Comparison of ENCODE assay signal across 16 mouse cellular contexts in genomic region chr3:43352829-43353228, GRCm38 (mm10).
A peak's percentile ranks its signal among the peaks of the same experiment; 100 is the strongest.
DNase-seq lines count a peak whose midpoint lies in the region; ATAC-seq lines count a peak whose summit lies in the region.
"Had no signal": no experiment of that assay in that cellular context is flagged by ENCODE, and none has a peak within 500 bp of the region (broad histone marks: within the 10 kb centered on the region; RNA-seq: fewer than 3 reads in every experiment).

No protein-coding gene starts in this region.

- H3K27ac ChIP-seq in lung, embryonic 15.5 days = no peak overlapping the region
- no peak overlapping the region for H3K27ac ChIP-seq in embryonic facial prominence, embryonic 10.5 days (replicated peaks)
- no peak overlapping the region for H3K27ac ChIP-seq in limb, embryonic 11.5 days (replicated peaks; ENCODE audit: low read depth, low read length)
- H3K27ac ChIP-seq in heart, embryonic 10.5 days = no peak overlapping the region
- H3K27ac ChIP-seq: embryonic facial prominence, embryonic 12.5 days; neural tube, embryonic 12.5 days had no signal

- H3K27me3 ChIP-seq in lung, embryonic 15.5 days = no peaks in the 10 kb centered on the region
- H3K27me3 ChIP-seq in embryonic facial prominence, embryonic 10.5 days (replicated peaks; ENCODE audit: low read depth, poor library complexity, severe bottlenecking) = no peaks in the 10 kb centered on the region
- H3K27me3 ChIP-seq in limb, embryonic 11.5 days (ENCODE audit: control insufficient read depth, insufficient read depth, low read length) = no peaks in the 10 kb centered on the region
- H3K27me3 ChIP-seq in heart, embryonic 10.5 days (ENCODE audit: insufficient read depth, poor library complexity, severe bottlenecking) = no peaks in the 10 kb centered on the region
- H3K27me3 ChIP-seq: embryonic facial prominence, embryonic 12.5 days; megakaryocyte, embryonic 14.5 days; neural tube, embryonic 12.5 days had no signal

- H3K4me1 ChIP-seq in lung, embryonic 15.5 days = no peaks in the 10 kb centered on the region
- H3K4me1 ChIP-seq in embryonic facial prominence, embryonic 10.5 days = no peaks in the 10 kb centered on the region
- no peaks in the 10 kb centered on the region for H3K4me1 ChIP-seq in limb, embryonic 11.5 days (ENCODE audit: control insufficient read depth, insufficient read depth, low read length)
- H3K4me1 ChIP-seq in heart, embryonic 10.5 days = no peaks in the 10 kb centered on the region
- H3K4me1 ChIP-seq: embryonic facial prominence, embryonic 12.5 days; megakaryocyte, embryonic 14.5 days; neural tube, embryonic 12.5 days had no signal

- peak; percentile 80; the same call in 1 of the 2 replicates for ATAC-seq in lung, embryonic 15.5 days (ENCODE audit: borderline replicate concordance, extremely low read depth, low FRiP score, low TSS enrichment)
- ATAC-seq in limb, embryonic 11.5 days (ENCODE audit: insufficient number of reproducible peaks, low FRiP score, low TSS enrichment, low read depth) = no peak

- H3K9me3 ChIP-seq in lung, embryonic 15.5 days = no peaks in the 10 kb centered on the region
- H3K9me3 ChIP-seq in embryonic facial prominence, embryonic 10.5 days = no peaks in the 10 kb centered on the region
- H3K9me3 ChIP-seq in limb, embryonic 11.5 days (ENCODE audit: control insufficient read depth, low read length) = no peaks in the 10 kb centered on the region
- H3K9me3 ChIP-seq in heart, embryonic 10.5 days = no peaks in the 10 kb centered on the region
- H3K9me3 ChIP-seq: embryonic facial prominence, embryonic 12.5 days; megakaryocyte, embryonic 14.5 days; neural tube, embryonic 12.5 days had no signal

- H3K4me2 ChIP-seq in lung, embryonic 15.5 days = no peak overlapping the region
- H3K4me2 ChIP-seq in limb, embryonic 11.5 days (ENCODE audit: low read depth, severe bottlenecking) = no peak overlapping the region
- H3K4me2 ChIP-seq: embryonic facial prominence, embryonic 12.5 days; liver, embryonic 11.5 days; neural tube, embryonic 12.5 days had no signal

- H3K4me3 ChIP-seq in lung, embryonic 15.5 days = no peak overlapping the region
- H3K4me3 ChIP-seq in embryonic facial prominence, embryonic 10.5 days = no peak overlapping the region
- H3K4me3 ChIP-seq in limb, embryonic 11.5 days (ENCODE audit: low read depth, low read length) = no peak overlapping the region
- H3K4me3 ChIP-seq in heart, embryonic 10.5 days = no peak overlapping the region
- H3K4me3 ChIP-seq: embryonic facial prominence, embryonic 12.5 days; megakaryocyte, embryonic 14.5 days; neural tube, embryonic 12.5 days had no signal

- DNase-seq in cerebellum, postnatal 10 days = peak; percentile 2 to 10
- DNase-seq in cerebellum, adult 11-12 months = no peak
- DNase-seq in lung, postnatal 10 days = no peak
- DNase-seq in embryonic facial prominence, embryonic 10.5 days (ENCODE audit: low spot score) = peak; percentile 24
- peak; percentile 38 for DNase-seq in limb, embryonic 11.5 days (ENCODE audit: low spot score)
- no peak for DNase-seq in ovary, postnatal 14 days (ENCODE audit: low spot score)
- no peak for DNase-seq in heart, embryonic 10.5 days (ENCODE audit: low spot score)
- DNase-seq: adrenal gland, postnatal 10 days; heart, adult 11 months; kidney, adult 11 months; thymus, adult 2 months had no signal

- H3K9ac ChIP-seq in lung, embryonic 15.5 days = no peak overlapping the region
- no peak overlapping the region for H3K9ac ChIP-seq in limb, embryonic 11.5 days (ENCODE audit: low read length)
- H3K9ac ChIP-seq: embryonic facial prominence, embryonic 12.5 days; neural tube, embryonic 12.5 days had no signal

- no peaks in the 10 kb centered on the region for H3K36me3 ChIP-seq in lung, embryonic 15.5 days
- H3K36me3 ChIP-seq in embryonic facial prominence, embryonic 10.5 days (replicated peaks) = no peaks in the 10 kb centered on the region
- no peaks in the 10 kb centered on the region for H3K36me3 ChIP-seq in limb, embryonic 11.5 days (ENCODE audit: control insufficient read depth, insufficient read depth, low read length)
- H3K36me3 ChIP-seq in heart, embryonic 10.5 days = no peaks in the 10 kb centered on the region
- H3K36me3 ChIP-seq: embryonic facial prominence, embryonic 12.5 days; neural tube, embryonic 12.5 days had no signal

Comparison
In these comparisons a context has a peak if more than half of its experiments do, and no peak if none do; other contexts are left out.
1. DNase-seq: peak in cerebellum, postnatal 10 days (2 of 2), embryonic facial prominence, embryonic 10.5 days (single experiment) and limb, embryonic 11.5 days (single experiment); none in cerebellum, adult 11-12 months (single experiment), lung, postnatal 10 days (single experiment), ovary, postnatal 14 days (single experiment) and heart, embryonic 10.5 days (single experiment).